Mouse (Mus musculus): ENCODE measurements around the gene Paxbp1.

The Paxbp1 gene

DNA sequence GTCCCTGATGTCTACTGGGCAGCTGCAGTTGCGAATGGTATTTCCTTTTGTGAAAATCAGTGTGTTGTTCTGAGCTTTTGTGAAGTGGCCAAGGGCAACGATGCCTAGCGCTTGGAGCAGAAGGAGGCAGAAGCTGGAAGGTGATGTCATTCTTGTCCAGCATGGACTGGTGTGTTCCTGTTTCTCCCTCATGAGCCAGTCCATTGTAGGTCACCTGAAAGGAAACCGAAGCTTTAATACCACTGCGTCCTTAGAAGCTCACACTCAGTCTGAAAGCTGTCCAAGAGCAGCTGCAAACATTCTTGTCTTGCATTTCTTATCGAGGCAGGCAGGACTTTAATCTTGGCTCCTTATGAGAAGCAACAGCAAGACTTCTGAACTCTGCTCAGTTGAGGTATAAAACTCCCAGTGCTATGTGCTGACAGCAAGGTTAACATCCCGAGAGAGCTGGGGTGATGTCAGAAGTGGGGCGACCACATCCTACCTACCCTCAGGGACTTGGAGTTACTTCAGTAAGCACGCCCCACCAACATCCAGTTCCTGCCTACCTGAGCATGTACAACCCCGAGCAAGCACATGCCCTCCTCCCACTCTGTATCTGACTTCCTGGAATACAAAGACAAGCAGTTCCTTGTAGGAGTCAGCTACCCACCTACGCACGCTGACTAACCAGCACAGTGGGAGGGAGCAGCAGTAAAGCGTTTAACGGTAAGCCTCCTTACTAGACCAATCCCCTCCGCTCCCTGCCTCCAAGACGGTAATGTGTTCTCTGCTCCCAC is 11.9 kb upstream of the Paxbp1 start:
- intact Hi-C loops (cut with DNase I) = no loop called here

DNA sequence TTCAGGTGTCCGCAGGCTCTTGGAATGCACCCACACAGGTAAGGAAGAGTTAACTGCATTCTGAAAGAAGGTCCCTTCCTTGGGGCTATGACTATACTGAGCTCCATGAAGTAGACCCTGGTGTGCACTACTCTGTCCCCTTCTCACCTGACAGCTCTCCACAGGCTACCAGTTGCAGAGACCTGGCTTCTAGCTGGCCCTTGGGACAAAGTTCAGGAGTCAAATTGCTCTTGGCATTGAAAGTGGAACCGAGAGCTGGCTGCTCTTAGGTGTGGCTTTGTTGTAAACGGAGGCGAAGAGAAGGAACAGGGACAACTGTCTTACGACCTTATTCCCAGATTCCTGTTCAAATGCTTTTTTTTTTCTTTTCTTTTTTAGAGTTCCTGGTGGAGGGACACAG is 10.8 kb upstream of the Paxbp1 start:
- intact Hi-C loops (cut with DNase I) = no loop called here

DNA sequence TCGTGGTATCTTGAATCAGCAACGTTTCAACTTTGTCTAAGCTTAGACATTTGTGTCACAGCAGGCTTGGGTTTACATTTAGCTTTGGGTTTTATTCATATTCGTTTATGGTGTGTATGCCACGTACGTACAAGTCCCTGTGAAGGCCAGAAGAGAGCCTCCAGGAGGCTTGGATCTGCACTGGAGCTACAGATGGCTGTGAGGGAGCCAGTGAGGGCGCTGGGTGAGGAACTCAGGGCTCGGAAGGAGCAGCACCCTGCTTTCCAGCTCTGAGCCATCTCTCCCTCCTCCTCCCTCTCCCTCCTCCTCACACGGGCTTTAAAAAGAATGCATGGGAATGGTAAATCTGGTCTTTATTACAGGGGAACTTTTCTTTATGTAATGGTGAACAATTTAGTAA is 9.3 kb upstream of the Paxbp1 start:
- intact Hi-C loops (cut with DNase I) = no loop called here

DNA sequence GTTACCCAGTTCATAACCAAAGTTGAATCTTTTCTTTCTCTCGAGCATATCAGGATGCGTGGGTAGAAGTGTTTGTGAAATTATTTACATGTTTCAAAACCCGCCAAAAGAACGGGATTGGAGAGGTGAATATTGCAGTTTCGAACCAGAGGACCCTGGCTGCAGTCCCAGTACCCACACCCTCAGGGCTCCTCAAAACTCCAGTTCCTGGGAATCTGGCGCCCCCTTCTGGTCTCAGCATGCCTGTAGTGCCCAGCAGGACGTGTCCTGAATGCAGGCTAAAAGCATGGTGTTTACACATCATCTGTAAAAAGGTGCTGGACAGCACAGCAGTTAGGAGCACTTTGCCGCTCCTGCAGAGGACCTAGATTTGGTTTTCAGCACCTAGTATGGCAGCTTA is 1.2 kb upstream of the Paxbp1 start:
- intact Hi-C loops (cut with DNase I) = loop anchor here (5.0 kb wide), 1 partner anchor 43 kb away; no protein-coding TSS in a partner anchor

DNA sequence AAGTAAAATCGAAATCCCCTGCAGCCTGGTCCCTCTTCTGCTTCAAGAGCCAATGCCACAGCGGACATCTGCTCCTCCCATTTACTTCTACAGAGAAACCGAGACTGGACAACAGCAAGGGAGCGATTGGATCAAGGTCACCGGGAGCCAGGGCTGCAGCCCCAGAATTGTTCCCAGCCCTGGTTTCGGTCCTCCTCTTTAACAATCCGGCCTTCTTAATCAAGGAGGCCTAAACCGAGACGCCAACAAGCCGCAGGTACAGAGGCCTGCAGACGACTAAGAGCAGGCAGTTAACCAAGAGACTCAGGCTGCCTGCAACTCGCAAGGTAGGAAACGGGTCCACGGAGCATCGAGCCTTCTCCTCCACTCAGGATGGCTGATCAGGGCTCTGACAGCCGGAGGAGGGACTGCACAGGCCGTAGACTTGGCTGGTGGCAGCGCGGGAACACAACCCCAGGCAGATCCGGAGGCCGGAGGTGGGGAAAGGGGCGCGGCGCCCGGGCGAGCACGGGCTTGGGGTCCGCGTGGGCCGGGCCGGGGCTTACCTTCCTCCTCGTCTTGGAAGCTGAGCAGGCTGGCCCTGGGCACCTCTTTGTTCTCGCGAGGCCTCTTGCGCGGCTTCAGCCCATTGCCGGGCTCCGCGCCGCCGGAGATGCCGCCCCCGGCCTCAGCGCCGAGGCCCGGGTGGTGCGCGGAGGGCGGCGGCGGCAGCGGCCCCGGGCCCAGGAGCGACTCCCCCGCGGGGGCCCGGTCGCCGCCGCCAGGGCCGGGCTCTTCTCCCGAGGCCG is 688 bp downstream of the Paxbp1 start:
- intact Hi-C loops (cut with DNase I) = no loop called here

DNA sequence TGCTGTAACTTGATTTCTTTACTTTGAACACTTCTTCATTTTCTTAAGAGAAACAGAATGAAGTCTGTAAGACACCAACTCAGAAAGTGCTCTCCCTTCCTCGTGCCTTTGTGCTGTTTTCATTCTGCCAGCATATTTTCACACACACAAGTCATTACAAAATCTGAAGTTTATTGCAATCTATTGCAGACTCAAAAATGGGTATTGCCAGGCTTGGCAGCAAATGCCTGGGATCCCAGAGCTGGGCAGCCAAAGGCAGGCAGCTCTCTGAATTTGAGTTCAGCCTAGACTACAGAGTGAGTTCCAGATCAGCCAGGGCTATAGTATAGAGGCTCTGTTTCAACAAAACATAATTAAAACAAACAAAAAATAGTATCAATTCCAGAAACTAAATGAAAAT is 1.7 kb downstream of the Paxbp1 start:
- intact Hi-C loops (cut with DNase I) = no loop called here

DNA sequence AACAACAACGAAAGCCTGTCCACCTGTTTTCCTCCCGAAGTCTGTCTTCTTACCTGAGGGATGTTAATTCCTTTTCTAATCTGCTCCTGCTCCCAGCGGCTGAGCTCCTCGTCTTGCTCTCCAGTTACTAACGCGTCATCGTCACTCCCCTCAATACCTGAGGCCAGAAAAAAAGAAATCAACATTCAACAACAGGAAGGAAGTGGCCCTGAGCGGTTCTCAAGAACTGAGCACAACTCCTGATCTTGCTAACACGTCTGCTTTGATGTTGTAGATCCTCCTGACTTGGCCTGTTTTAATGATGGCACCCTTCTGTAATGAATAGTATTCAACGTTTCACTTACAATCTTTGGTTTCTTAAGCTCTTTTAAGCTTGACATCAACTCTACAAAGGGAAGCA is 8.5 kb downstream of the Paxbp1 start:
- intact Hi-C loops (cut with DNase I) = no loop called here

DNA sequence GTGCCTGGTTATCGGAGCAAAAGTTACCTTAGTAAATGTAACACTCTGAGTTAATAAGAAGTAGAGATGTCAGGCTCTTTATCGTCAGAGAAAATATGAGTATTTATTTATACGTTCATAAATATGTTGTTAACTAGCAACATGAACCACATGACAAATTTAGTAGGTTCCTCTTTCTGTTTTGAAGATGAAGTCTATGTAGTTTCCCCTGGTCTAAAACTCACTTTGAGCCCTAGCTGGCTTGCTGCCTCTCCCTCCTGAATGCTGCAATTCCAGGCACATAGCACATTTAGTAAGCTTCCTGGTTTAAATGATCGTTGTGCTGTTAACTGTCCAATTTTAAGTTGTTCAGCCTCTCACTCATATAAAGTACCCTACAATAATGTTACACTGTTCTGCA is 13.6 kb downstream of the Paxbp1 start:
- intact Hi-C loops (cut with DNase I) = no loop called here

DNA sequence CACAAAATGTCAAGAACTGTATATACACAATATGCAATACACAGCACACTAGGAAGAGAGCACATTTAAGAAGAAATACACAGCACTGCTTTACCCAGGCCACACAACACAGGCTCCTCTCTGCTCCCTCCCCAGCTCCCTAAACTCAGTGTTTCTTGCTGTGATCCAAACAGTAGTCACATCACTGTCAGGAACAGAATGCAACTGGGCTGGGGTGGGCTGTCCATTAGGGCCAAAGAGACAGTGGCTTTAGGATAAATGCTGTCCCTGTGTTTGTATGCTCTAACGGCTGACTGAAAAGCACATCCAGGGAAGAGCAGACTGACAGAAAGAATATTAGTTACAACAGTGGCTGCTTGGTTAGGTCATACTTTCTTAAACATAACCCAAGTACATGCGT is 14.4 kb downstream of the Paxbp1 start:
- intact Hi-C loops (cut with DNase I) = no loop called here

DNA sequence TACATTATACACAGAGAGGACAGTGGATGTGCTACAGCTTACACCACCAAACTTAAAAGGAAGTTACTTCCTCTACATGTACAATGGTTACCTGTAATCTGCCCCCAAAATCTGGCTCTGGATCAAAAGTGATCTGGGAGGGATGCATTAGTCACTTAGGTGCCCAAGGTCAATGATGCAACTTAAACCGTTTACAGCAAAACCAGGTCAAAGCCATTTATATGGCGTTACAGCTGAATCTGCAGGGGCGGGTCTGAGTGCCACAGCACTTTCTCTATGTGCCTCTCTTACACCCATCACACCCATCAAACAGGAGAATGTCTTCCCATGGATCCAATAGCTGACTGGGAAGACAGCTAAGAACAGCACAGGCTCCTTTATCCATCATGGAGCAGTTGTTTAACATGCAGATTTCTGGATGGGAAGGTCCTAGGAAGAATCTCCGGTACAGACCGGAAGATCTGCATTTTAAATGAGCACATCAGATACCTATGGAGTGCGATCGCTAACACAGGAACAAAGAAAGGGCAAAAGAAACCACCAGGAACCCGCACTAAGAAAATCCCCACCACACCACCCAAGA is 15.1 kb downstream of the Paxbp1 start:
- intact Hi-C loops (cut with DNase I) = no loop called here

DNA sequence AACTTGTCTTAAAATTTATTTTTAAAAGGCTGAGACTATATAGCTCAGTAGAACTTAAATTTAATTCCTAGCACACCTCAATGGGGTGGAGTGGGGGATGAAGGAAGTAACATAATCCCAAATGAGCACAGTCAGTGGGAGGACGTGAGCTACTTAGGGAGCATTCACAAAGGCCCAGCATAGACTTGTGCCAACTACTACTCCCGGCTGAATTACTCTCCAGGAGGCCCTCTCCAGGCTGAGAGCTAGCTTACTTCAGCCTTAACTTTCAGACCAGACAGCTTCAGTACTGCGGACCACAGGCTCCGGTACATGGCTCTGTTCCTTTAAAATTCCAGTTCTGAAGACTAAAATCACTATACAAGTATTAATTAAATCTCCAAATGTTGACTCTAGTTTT is 18.1 kb downstream of the Paxbp1 start:
- intact Hi-C loops (cut with DNase I) = no loop called here

DNA sequence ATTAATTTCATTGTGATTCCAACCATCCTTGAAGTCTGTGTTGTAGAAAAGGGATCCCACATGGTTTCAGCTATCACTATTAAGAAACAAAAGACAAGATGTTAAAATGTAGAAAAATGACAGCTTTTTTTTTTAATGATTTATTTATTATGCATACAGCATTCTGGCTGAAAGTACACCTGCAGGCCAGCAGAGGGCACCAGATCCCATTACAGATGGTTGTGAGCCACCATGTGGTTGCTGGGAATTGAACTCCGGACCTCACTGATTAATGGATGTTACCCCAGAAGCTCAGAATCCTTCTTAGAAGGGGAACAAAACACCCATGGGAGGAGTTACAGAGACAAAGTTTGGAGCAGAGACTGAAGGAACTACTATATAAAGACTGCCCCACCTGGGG is 21.0 kb downstream of the Paxbp1 start:
- intact Hi-C loops (cut with DNase I) = loop anchor here (5.0 kb wide), 1 partner anchor 66 kb away; no protein-coding TSS in a partner anchor

DNA sequence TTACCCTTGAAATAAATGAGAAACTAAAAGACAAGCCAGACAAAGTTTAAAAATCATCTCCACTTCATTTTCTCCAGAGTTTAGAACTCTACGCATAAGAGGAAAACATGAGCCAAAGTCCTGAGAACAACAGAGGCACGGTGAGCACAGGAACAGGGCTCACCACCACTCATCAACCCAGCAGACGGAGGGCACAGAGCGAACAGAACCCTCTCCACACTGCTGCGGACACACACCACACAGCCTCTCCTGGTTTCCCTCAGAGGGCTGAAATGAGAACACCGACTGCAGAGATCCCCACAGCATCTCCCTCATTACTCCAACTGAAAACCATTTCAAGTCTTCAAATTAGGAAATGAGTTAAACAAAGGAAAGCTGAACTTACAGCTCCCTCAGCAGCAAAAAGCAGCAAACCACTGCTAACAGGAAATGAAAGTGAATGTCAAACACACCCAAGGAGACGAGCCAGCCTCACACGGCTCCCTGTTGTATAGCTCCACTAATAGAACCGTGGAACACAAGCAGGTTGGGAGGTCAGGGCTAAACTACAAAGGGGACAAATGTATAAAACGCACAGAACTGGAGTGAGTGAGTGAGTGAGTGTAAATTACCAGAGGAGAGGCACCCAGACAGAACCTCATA is 23.4 kb downstream of the Paxbp1 start:
- intact Hi-C loops (cut with DNase I) = loop anchor here (5.0 kb wide), 1 partner anchor 64 kb away; no protein-coding TSS in a partner anchor

DNA sequence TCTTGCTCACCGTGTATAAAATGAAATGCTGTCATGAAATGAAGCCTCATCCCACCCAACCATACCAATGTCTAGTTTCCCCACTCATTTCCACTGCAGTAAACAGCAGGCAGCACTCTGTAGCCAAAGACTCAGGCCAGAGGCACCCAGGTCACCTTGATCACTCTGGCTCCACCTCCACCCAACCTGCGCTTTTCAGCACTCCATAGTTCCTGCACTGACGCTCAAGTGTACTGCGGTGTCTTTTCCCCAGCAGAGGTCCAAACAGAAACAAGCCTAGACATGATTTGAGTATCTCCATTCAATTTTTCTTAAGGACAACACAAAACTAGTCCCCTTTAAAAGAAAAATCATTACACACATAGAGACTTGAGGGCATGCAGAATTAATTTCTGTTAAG is 24.9 kb downstream of the Paxbp1 start:
- intact Hi-C loops (cut with DNase I) = no loop called here

DNA sequence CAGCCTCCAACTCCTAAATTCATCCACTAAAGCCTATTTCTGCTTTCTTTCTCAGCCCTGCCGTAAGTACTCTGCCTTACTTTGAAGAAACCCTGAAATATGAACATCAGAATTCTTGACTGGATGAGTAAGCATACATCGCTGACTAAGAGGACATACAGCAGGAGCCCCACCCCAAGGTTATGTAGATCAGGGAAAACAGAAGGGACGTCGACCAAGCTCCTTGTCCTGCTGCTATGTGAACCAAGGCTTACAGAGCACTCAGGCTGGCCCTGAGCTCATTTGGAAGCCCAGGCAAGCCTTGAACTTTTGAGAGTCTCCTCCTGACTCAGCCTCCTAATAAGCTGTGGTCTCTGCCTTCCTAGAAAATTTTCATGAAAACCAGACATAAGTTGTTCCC is 28.6 kb downstream of the Paxbp1 start:
- intact Hi-C loops (cut with DNase I) = no loop called here

DNA sequence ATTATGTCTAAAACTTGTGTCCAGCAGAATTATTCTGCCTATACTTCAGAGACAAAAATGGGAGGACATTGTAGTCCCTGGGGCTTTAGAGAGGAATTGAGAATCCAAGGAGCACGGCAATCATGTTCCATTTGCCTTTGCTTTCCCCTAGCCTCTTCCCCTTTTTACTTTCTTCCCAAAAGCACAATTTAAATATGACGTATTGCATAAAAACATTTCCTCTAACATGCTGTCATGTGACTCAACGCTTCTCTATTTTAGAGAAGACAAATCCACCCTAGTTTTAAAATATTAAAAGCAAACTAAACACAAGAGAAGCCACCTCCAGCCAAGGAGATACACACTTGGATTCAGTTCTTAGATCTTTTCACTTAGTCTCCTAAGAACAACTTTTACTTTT is 32.5 kb downstream of the Paxbp1 start:
- intact Hi-C loops (cut with DNase I) = no loop called here

DNA sequence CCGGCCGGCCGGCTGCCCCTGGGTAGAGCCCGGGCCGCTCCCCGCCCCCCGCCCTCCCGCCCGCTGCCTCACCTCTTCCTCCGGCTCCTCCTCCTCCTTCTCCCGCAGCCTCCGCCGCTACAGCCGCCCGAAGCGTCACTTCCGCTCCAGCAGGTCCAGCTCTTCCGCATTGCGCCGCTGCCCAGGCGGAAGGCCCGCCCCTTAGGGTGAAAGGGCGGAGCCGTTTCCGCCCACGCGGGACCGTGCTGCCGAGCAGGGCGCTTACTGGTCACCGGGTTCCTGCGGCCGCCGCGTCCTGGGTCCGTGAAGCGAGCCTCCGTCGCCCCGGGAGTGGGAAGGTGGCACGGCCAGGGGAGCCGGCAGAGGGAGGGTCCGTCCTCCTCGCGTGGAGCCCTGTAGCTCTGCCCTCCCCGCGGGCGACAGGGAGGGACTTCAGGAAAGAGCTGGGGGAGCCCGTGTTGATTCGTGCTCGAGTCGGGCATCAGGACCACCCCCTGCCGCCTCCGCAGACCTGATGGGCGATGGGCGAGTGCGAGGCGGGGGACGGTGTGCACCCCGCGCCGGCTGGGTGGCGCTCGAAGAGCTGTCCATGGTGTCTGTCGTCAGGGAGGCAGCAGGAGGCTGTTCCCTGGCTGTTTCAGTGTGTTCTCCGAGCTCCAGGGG is 33.2 kb downstream of the Paxbp1 start, which contains the start of gene Synj1:
Gene Synj1, minus strand, starts transcription at position 288 of the 663 bp plus-strand sequence.
- intact Hi-C loops (cut with DNase I) = no loop called here

DNA sequence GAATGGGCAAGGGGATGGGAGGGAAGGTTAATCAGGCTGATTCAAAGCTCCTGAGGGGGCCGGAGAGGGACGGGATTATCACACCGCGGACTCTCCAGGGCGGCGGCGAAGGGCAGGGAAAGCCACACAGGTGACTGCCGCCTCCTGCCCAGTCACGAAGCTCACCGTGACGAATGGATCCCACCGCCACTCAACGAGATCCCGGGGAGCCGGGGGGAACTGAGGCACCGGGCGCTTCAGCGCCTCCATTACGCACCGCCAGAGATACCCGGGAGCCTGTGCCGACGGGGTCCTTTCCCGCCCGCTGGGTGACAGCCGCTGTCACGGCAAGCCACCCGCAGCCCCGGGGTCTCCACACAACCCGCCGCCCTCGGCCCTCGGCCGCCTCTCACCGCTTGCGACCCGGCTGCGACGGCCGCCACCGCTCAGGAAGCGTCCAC is 33.7 kb downstream of the Paxbp1 start:
- intact Hi-C loops (cut with DNase I) = no loop called here

DNA sequence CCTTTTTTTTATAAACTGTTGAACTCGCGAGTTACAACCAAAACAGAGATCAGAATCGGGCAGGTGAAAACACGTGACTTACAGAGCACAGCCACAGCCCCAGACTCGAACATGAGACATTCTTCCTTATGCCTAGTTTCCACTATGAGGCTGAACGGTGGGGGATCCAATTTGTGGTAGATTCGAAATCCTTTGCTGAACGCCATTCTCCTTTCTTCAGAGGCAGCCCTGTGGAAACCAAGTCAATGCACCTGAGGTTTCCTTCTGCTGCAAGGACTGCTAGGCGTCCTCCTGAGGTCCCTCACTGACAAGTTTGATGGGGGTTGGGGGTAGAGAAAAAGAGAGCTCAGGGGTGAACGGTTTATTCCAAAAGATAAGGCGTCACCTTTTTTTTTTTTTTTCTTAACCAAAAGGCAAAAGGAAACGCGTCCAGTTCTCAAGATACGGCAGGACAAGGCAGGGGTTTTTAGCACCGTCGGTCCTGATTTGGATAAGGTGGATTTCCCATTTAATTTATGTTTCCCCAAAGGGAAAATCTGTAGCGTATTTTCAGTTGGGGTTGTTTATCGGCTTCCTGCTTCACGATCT is 34.3 kb downstream of the Paxbp1 start:
- intact Hi-C loops (cut with DNase I) = no loop called here

DNA sequence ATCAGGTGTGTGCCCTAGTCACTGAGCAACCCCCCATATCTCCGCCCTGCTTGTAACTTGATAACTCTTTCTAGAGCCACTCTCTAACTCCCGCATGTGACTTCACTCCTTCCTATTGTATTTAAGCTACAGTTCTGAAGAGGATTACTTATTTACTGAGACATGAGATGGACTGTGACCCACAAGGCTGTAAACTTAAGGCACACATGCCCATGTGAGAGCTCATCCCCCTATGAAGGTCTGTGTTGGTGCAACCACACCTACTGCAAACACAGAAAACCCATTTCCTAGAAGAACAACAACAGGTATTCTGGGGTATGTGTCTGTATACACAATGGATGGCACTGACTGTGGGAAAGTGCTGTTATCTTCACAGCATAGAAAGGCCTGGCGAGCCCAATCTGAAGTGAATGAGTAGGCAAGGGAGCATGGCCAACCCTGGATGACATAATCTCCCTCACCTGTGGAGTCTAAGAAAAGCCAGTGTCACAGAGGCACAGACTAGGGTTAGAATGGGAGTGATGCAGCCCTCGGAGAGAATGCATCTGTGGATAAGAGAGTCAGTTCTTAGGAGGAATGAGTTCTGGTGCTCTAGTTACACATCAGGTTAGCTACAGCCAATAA is 39.3 kb downstream of the Paxbp1 start:
- intact Hi-C loops (cut with DNase I) = loop anchor here (5.0 kb wide), 1 partner anchor 42 kb away; no protein-coding TSS in a partner anchor
